Mouse (Mus musculus) forebrain, embryonic 11.5 days (tissue): ENCODE measurements at regions not wholly inside any gene's neighbourhood (a gene's known extent, or its start where the extent isn't known, plus 50 kb on each side); places are given as distances from the start of the nearest gene placed in this dataset.

Experiments
- ATAC-seq: fragments of 200-750 bp; cut with Nextera tagmentation; replicated peaks from 2 replicates; pipeline ENCODE4 v1.8.0; 2017; ENCODE audit warnings: moderate TSS enrichment; ENCODE audit not compliant: low FRiP score
- DNase-seq: peaks from one replicate; pipeline ENCODE4 v3.0.0-alpha.2; 2017; ENCODE audit warnings: low spot score
- H3K27ac ChIP-seq: fragments of 300-500 bp; sonication (generic); 2 replicates; pipeline ENCODE4 v1.5.1; 2014; ENCODE audit warnings: low read depth, low read length
- H3K27me3 ChIP-seq: fragments of 300-500 bp; sonication (generic); 2 replicates; pipeline ENCODE4 v1.6.1; 2014; ENCODE audit warnings: mild to moderate bottlenecking, low read length, mixed read lengths; ENCODE audit not compliant: control insufficient read depth, insufficient read depth
- H3K36me3 ChIP-seq: fragments of 300-500 bp; sonication (generic); 2 replicates; pipeline ENCODE4 v1.6.1; 2014; ENCODE audit warnings: mild to moderate bottlenecking, low read length, moderate library complexity, mixed read lengths; ENCODE audit not compliant: control insufficient read depth, insufficient read depth
- H3K4me1 ChIP-seq: fragments of 300-500 bp; sonication (generic); replicated peaks from 2 replicates; pipeline ENCODE4 v1.6.1; 2014; ENCODE audit warnings: low read length, mixed read lengths; ENCODE audit not compliant: control insufficient read depth, insufficient read depth
- H3K4me2 ChIP-seq: fragments of 300-500 bp; sonication (generic); 2 replicates; pipeline ENCODE4 v1.6.1; 2014; ENCODE audit warnings: low read depth, mild to moderate bottlenecking, low read length, moderate library complexity, mixed read lengths; ENCODE audit not compliant: severe bottlenecking
- H3K4me3 ChIP-seq: fragments of 300-500 bp; sonication (generic); 2 replicates; pipeline ENCODE4 v1.5.1; 2014; ENCODE audit warnings: low read depth, low read length
- H3K9ac ChIP-seq: fragments of 300-500 bp; sonication (generic); 2 replicates; pipeline ENCODE4 v1.6.1; 2014; ENCODE audit warnings: low read length
- H3K9me3 ChIP-seq: fragments of 300-500 bp; sonication (generic); 2 replicates; pipeline ENCODE4 v1.6.1; 2016; ENCODE audit warnings: low read length, mixed read lengths; ENCODE audit not compliant: control insufficient read depth
- WGBS: fragments of 180-500 bp; shearing (Covaris S2); extraction: QIAGEN DNeasy Blood & Tissue Kit; methylation state at CpG from one replicate; pipeline ENCODE4 v1.1.7; 2014; 5-methylcytosine and 5-hydroxymethylcytosine counted together

DNA sequence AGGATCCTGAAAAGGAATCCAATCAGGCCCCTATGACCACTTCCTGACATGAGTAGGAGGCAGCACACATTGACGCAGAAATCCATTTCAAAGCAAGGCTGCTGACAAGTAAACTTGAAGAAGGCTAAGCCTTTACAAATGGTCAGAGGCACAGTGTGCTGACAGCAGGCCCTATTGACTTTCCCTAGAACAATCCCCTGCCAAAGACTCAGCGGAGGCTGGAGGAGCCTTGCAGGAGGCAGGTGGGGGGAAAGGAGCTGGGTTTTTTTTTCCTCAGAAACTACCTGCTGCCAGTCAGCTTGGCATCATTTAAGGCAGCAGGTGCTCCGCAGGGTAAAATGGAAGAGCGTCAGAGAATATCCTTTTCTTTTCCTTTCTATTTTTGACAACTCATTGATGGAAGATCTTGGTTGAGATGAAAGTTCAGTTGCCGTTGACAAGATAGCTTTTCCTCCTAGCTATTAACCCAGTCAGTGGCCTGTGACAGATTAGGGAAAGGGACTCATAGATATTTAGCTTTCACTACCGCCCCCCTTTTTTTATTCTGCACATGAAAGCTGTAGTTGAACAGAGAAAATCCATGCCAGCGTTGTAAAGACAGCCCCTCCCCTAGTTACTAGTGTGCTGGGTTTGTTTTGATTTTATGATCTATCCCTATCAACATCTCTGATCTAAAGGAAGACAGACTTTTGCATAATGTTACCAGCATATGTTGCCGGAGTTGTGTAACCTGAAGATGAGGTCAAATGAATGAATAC is 210.6 kb downstream of the Csnka2ip start:
- Histone ChIP-seq H3K36me3 (no peaks in the 10 kb centered on the region), H3K9ac (no peak overlapping the region), H3K4me3 (no peak overlapping the region), H3K27me3 (no peaks in the 10 kb centered on the region), H3K27ac (no peak overlapping the region), H3K4me1 (no peaks in the 10 kb centered on the region; the same call in 1 of the 2 replicates), H3K9me3 (no peaks in the 10 kb centered on the region), H3K4me2 (no peak overlapping the region)
- 30% methylated on average over 8 of the region's 8 CpGs for WGBS
- no peak for ATAC-seq
- no peak for DNase-seq

DNA sequence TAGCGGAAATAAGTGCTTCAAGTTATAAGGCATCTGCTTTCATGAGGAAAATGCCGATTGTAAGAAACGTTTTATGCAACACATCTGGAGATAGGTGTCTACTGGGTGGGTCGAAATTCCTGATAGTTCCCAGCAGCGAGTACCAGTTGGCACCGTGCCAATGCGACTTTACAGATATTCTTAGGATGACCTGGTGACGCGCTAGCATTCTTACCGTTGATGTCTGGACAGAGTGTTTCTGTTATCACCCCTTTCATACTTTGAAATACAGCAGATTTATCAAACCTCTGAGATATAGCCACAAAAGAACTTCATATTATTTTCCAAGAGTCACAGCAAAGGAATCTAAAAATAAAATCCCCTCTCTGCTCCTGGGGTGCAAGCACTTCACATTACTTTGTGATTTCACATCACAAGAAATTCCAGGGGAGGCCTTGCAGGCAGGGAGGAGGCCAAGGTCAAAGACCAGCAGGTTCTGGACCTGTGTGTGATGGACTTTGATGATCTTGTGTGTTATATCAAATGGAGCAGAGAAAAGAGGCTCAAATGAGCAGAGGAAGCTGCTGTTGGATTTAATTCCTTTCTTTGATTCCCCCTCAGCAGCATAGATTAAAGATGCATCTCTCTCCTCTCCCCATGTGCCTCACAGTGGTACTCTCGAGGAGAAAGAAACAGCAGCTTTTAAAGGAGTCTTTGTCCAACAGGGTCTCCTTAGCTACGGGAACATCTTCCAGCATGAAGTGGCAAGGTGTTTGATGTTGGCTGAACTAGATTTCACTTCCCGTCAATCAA is 233.4 kb downstream of the Csnka2ip start:
- Histone ChIP-seq H3K27me3 (no peaks in the 10 kb centered on the region), H3K27ac (no peak overlapping the region), H3K4me3 (no peak overlapping the region), H3K4me1 (no peaks in the 10 kb centered on the region), H3K4me2 (no peak overlapping the region), H3K36me3 (no peaks in the 10 kb centered on the region), H3K9ac (no peak overlapping the region), H3K9me3 (no peaks in the 10 kb centered on the region)
- DNase-seq (no peak), ATAC-seq (no peak)
- 84% methylated on average over 13 of the region's 13 CpGs for whole genome bisulfite sequencing

DNA sequence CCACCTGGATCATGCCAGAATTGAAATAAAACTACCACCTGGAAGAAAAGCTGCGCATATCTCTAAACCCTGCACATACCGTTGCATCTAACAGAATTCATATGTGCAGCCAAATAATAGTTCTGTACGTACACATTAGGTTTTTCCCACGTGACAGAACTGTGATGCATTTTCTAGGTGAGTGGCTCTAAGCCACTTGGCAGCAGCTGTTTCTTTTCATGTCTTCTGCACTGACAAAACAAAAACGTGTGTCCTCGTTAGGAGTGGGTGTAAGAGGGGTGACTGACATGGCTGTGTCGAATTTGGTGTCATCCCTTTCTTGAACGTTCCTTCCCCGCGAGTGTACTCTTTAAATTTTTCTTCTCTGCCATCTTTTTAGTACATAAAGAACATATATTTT is 254.3 kb downstream of the Csnka2ip start:
- WGBS, result 67% methylated on average over 10 of the region's 10 CpGs
- Histone ChIP-seq H3K27me3 (no peaks in the 10 kb centered on the region), H3K27ac (no peak overlapping the region), H3K4me3 (no peak overlapping the region), H3K4me1 (no peaks in the 10 kb centered on the region), H3K4me2 (no peak overlapping the region), H3K9me3 (no peaks in the 10 kb centered on the region), H3K36me3 (no peaks in the 10 kb centered on the region), H3K9ac (no peak overlapping the region)
- DNase-seq (no peak), ATAC-seq (0 out of 2 replicates have a peak, but pooled peaks have one; percentile 30)

DNA sequence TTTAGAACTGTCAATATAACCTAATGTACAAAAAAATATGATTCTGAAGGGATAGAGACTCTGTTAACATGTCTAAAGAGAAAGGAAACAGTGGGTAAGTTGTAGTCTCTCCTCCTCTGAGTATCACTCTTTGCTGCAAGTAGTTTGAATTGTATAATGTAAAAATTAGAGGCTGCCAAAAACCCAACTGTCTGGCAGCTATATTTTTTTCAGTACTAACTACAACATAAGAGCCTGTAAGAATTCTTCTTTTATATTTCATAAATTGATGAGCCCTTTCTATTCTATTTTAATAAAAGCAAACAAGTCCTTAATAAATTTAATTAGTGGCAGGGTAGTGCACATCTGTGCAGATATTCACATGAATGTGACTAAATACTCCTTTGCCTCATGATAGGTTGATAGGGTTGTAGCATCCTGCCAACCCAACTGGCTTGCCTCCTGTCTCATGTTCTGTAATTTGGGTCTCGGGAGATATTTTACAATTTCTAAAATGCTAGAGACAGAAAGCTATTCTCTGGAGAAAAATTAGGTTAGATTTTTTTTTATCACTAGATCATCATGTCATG is 269.2 kb downstream of the Csnka2ip start:
- WGBS, result 82% methylated on average over 1 of the region's 1 CpGs

GRCm38 (mm10) chr16:64332195-64332886 is 269.9 kb downstream of the Csnka2ip start:
- H3K9ac ChIP-seq, result no peak overlapping the region
- H3K4me3 ChIP-seq, result no peak overlapping the region
- no peaks in the 10 kb centered on the region for H3K27me3 ChIP-seq
- peak; percentile 61 for ATAC-seq
- 0 out of 2 replicates have a peak, but pooled peaks cover 2% of the 10 kb centered on the region for H3K4me1 ChIP-seq
- no peak for DNase-seq
- H3K4me2 ChIP-seq, result no peak overlapping the region
- H3K27ac ChIP-seq, result no peak overlapping the region
- 63% methylated on average over 8 of the region's 8 CpGs for WGBS
- no peaks in the 10 kb centered on the region for H3K9me3 ChIP-seq
- H3K36me3 ChIP-seq, result no peaks in the 10 kb centered on the region

More for the DNA sequence above, 269.2 kb downstream of the Csnka2ip start:
- no peak overlapping the region for H3K4me2 ChIP-seq
- no peak for ATAC-seq
- no peaks in the 10 kb centered on the region for H3K27me3 ChIP-seq
- H3K4me1 ChIP-seq, result 0 out of 2 replicates have a peak, but pooled peaks cover 2% of the 10 kb centered on the region
- H3K36me3 ChIP-seq, result no peaks in the 10 kb centered on the region
- H3K27ac ChIP-seq, result no peak overlapping the region
- H3K9ac ChIP-seq, result no peak overlapping the region
- no peak for DNase-seq
- H3K4me3 ChIP-seq, result no peak overlapping the region
- no peaks in the 10 kb centered on the region for H3K9me3 ChIP-seq

DNA sequence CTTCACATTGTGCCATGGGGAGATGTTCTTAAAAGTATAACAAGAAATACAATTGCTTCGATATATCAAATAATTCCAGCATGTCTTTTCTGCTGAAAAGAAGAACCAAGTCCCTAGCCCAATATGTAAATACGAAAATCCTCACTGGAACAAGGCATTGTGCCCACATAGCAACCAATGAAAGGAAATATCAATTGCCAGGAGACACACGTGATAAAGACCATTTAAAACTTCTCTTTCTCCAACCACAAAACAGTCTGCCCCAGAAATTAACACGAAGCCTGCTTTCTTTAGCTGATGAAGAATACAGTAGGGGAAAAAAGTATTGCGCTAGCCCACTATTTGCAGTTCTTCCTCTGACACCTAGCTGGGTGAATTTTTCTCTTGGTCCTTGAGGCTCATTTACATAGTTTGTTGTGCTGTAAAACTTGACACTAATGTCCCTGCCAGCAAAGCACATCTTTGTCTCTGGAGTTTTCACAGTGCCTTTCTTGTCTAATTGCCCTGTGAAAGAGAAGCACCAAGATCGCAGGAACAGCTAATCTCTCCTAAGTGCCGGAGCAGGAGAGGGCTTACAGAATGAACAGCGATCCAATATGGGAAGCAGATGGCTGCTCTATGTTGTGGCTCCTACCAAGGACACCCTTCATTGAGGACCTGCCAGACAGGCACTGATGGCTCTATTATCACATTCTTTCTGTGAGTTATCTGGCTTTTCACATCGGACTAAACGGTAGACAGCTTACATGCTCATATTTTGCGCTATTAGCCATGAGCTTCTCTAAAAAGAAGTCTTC is 272.7 kb downstream of the Csnka2ip start:
- Histone ChIP-seq H3K9me3 (no peaks in the 10 kb centered on the region), H3K36me3 (no peaks in the 10 kb centered on the region), H3K4me1 (0 out of 2 replicates have a peak, but pooled peaks cover 2% of the 10 kb centered on the region), H3K27ac (no peak overlapping the region), H3K9ac (no peak overlapping the region), H3K4me2 (no peak overlapping the region), H3K4me3 (no peak overlapping the region), H3K27me3 (no peaks in the 10 kb centered on the region)
- DNase-seq (no peak), ATAC-seq (peak; percentile 83)
- WGBS, result 57% methylated on average over 11 of the region's 11 CpGs

GRCm38 (mm10) chr16:64318796-64319493 is 283.3 kb downstream of the Csnka2ip start:
- no peak for ATAC-seq
- no peak overlapping the region for H3K9ac ChIP-seq

More at GRCm38 (mm10) chr16:64318796-64319493, 283.3 kb downstream of the Csnka2ip start:
- Histone ChIP-seq H3K4me3 (no peak overlapping the region), H3K27ac (no peak overlapping the region), H3K27me3 (no peaks in the 10 kb centered on the region), H3K36me3 (no peaks in the 10 kb centered on the region), H3K4me1 (no peaks in the 10 kb centered on the region), H3K4me2 (no peak overlapping the region), H3K9me3 (no peaks in the 10 kb centered on the region)
- no peak for DNase-seq
- WGBS, result 79% methylated on average over 4 of the region's 4 CpGs
